Mouse (Mus musculus): ENCODE results near the gene Lmbr1.

DNA sequence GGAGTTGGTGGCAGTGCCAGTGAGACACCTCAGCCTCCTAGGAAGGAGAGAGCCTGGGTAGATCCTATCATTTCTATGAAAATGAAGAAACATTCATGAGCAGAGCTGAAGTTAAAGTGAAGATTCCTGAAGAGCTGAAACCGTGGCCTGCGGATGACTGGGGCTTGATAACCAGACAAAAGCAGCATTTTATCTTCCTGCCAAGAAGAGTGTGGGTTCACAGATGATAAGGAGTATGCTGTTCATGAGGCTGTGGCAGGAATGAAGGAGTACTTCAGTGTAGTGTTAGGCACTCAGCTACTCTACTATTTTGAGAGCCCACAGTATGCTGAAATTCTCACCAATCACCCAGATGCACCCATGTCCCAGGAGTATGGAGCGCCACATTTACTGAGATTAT lies 160.2 kb downstream of the Lmbr1 start:
- TF ChIP-seq CTCF (IDR thresholded peaks at IDR 0.05; ENCODE audit: extremely low read depth, insufficient read depth, insufficient read length, insufficient replicate concordance) (no peak), POLR2A (IDR thresholded peaks at IDR 0.05; ENCODE audit: low read depth, low read length) (no peak)

Measured in spleen, adult 2 months (tissue).